Mouse (Mus musculus): ENCODE measurements around the gene Bcl2l15. TPM values are rescaled to one million over a fixed set of nuclear protein-coding genes. Genes with fewer than 3 reads are reported as not detected.
"Not testable (repeated sequence)": the region's sequence is repeated elsewhere in the genome, so short reads cannot be mapped to it uniquely, and the experiment has no call there.

Bcl2l15 gene
- polyA plus RNA-seq, 1 experiment from 2014 or later, result not detected

DNA sequence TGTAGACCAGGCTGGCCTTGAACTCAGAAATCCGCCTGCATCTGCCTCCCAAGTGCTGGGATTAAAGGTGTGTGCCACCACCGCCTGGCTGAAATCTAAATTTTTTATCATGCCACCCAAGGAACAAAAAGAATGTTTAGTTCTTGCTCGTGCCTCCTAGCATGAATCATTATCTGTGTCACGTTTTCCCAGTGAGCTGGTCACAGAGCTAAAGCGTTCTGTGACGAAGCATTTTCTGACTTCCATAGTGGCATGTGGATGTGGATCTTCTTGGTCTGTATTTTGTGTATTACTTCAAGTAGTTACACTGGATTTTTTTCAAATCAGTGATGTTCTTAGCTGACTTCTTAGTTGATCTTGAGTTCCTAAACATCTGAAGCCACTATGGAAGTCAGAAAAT, 21.4 kb upstream of the Bcl2l15 start:
- no peak overlapping the region for H3K9ac ChIP-seq (ENCODE audit: low read length)
- peaks cover 4% of the 10 kb centered on the region; the same call in 1 of the 2 replicates for H3K4me1 ChIP-seq (ENCODE audit: control insufficient read depth, insufficient read depth, low read length)
- H3K4me2 ChIP-seq (ENCODE audit: low read depth), result no peak overlapping the region
- no peak overlapping the region for H3K4me3 ChIP-seq (ENCODE audit: low read depth, low read length)
- no peaks in the 10 kb centered on the region for H3K9me3 ChIP-seq (ENCODE audit: control insufficient read depth, low read length)
- no peak for ATAC-seq (ENCODE audit: insufficient read depth, low FRiP score, low TSS enrichment)
- 87% methylated on average over 6 of the region's 6 CpGs for WGBS
- no peaks in the 10 kb centered on the region for H3K27me3 ChIP-seq (ENCODE audit: control insufficient read depth, insufficient read depth, low read length)
- H3K27ac ChIP-seq (ENCODE audit: low read depth, low read length), result no peak overlapping the region
- peaks cover 5% of the 10 kb centered on the region; the same call in 1 of the 2 replicates for H3K36me3 ChIP-seq (ENCODE audit: control insufficient read depth, insufficient read depth, low read length)
- DNase-seq (ENCODE audit: low spot score), result no peak

DNA sequence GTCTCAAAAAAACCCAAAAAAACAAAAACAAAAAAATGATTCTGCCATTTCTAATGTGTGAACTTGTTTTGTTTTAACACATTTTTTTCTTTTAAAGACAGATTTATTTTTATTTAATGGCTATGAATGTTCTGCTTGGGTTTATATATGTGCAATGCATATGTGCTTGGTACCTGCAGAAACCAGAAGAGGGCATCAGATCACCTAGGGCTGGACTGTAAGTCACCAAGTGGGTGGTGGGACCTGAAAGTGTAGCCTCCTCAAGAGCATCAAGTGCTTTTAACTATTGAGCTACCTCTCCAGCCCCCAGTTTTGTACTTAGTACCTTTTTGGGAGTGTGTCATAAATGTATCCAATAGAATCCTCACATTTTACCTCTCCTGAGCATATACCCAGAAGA, 4.9 kb upstream of the Bcl2l15 start:
- no peak overlapping the region for H3K27ac ChIP-seq (ENCODE audit: low read depth, low read length)
- DNase-seq (ENCODE audit: low spot score), result no peak
- no peaks in the 10 kb centered on the region for H3K36me3 ChIP-seq (ENCODE audit: control insufficient read depth, insufficient read depth, low read length)
- H3K9ac ChIP-seq (ENCODE audit: low read length), result no peak overlapping the region
- H3K4me2 ChIP-seq (ENCODE audit: low read depth), result no peak overlapping the region
- no peak for ATAC-seq (ENCODE audit: insufficient read depth, low FRiP score, low TSS enrichment)
- H3K4me1 ChIP-seq (ENCODE audit: control insufficient read depth, insufficient read depth, low read length), result no peaks in the 10 kb centered on the region
- no peak overlapping the region for H3K4me3 ChIP-seq (ENCODE audit: low read depth, low read length)
- no peaks in the 10 kb centered on the region for H3K27me3 ChIP-seq (ENCODE audit: control insufficient read depth, insufficient read depth, low read length)
- no peaks in the 10 kb centered on the region for H3K9me3 ChIP-seq (ENCODE audit: control insufficient read depth, low read length)

DNA sequence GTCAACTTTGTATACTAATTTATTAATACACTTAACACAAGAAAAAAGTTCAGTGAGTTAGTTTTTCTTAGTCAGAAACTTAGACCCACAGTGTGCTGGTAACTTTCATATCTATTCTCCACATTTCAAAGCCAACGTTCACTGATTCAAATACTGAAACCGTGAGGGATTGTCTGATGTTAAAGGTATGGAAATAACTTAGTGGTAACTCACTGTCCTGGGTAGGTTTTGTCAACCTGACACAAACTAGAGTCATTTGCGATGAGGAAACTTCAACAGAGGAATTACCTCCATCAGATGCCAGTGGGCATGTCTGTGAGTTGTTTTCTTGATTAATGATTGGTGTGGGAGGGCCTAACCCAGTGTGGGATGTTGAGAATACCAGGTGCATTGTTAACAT, 3.4 kb upstream of the Bcl2l15 start:
- no peak overlapping the region for H3K4me3 ChIP-seq (ENCODE audit: low read depth, low read length)
- no peak overlapping the region for H3K9ac ChIP-seq (ENCODE audit: low read length)
- no peak for DNase-seq (ENCODE audit: low spot score)
- ATAC-seq (ENCODE audit: insufficient read depth, low FRiP score, low TSS enrichment), result no peak
- H3K4me1 ChIP-seq (ENCODE audit: control insufficient read depth, insufficient read depth, low read length), result no peaks in the 10 kb centered on the region
- 92% methylated on average over 3 of the region's 3 CpGs for WGBS
- H3K27me3 ChIP-seq (ENCODE audit: control insufficient read depth, insufficient read depth, low read length), result no peaks in the 10 kb centered on the region
- H3K27ac ChIP-seq (ENCODE audit: low read depth, low read length), result no peak overlapping the region
- H3K4me2 ChIP-seq (ENCODE audit: low read depth), result no peak overlapping the region
- H3K36me3 ChIP-seq (ENCODE audit: control insufficient read depth, insufficient read depth, low read length), result no peaks in the 10 kb centered on the region
- no peaks in the 10 kb centered on the region for H3K9me3 ChIP-seq (ENCODE audit: control insufficient read depth, low read length)

DNA sequence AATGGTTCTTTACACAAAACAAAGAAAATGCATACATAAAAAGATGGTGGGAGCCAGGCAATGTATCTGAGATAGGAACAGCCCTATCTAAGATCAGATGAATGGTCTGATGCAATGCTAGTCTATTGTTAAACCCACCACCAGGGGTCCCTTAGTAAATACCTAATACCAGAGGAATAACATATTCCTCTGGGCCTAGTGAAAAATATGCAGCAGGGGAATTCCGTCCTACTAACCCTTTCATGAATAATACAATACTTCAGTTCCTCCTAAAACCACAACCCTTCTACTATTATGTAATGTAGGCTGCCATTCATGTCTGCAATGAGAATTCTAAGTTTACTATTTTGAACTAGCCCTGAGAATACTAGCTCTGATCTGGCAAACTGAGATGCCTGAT, 1.7 kb upstream of the Bcl2l15 start:
- H3K36me3 ChIP-seq (ENCODE audit: control insufficient read depth, insufficient read depth, low read length); H3K27me3 ChIP-seq (ENCODE audit: control insufficient read depth, insufficient read depth, low read length); ATAC-seq (ENCODE audit: insufficient read depth, low FRiP score, low TSS enrichment); H3K4me3 ChIP-seq (ENCODE audit: low read depth, low read length); H3K27ac ChIP-seq (ENCODE audit: low read depth, low read length); H3K4me2 ChIP-seq (ENCODE audit: low read depth); H3K4me1 ChIP-seq (ENCODE audit: control insufficient read depth, insufficient read depth, low read length); H3K9me3 ChIP-seq (ENCODE audit: control insufficient read depth, low read length); H3K9ac ChIP-seq (ENCODE audit: low read length); DNase-seq (ENCODE audit: low spot score): not testable (repeated sequence)
- 71% methylated on average over 1 of the region's 1 CpGs for WGBS

DNA sequence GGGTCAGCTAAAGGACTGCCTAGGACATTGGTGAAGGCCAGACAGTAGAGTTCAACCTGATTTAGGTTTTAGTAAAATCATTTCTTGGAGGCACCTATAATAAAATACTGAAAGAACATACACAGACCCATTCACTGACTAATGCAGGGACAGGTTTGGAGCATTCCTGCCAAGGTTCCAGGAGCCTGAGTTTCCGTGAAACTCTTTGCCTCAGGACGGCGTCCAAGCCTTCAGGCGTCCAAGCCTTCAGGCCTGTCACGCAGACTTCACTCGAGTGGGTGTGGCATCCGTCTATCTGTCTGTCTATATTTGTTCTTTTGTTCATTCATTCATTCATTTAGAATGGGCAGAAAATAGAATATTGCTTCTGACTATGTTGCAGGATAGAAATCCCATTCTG, 1.3 kb upstream of the Bcl2l15 start:
- ATAC-seq (ENCODE audit: insufficient read depth, low FRiP score, low TSS enrichment) (no peak), DNase-seq (ENCODE audit: low spot score) (no peak)
- 89% methylated on average over 7 of the region's 7 CpGs for WGBS
- H3K9ac ChIP-seq (ENCODE audit: low read length), result no peak overlapping the region
- no peaks in the 10 kb centered on the region for H3K36me3 ChIP-seq (ENCODE audit: control insufficient read depth, insufficient read depth, low read length)
- H3K4me3 ChIP-seq (ENCODE audit: low read depth, low read length), result no peak overlapping the region
- H3K27ac ChIP-seq (ENCODE audit: low read depth, low read length), result no peak overlapping the region
- no peaks in the 10 kb centered on the region for H3K4me1 ChIP-seq (ENCODE audit: control insufficient read depth, insufficient read depth, low read length)
- no peaks in the 10 kb centered on the region for H3K9me3 ChIP-seq (ENCODE audit: control insufficient read depth, low read length)
- H3K27me3 ChIP-seq (ENCODE audit: control insufficient read depth, insufficient read depth, low read length), result no peaks in the 10 kb centered on the region
- no peak overlapping the region for H3K4me2 ChIP-seq (ENCODE audit: low read depth)

DNA sequence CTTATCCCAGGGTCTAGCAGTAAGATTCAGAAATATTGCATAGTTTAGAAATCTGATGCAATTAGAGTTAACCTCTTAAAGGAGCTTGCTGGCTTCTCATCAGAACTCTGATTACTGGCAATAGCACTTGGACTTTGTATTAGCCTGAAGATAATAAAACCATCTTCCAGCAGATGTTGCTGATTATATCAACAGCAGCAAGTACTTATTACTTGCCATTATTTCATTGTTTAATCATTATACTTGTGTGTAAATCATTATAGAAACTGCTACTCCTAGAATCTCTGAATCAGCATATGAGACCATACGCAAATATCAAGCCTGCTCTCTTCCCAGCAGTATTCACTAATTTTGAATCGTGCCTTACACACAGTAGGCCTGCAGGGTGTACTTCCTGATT, 1.6 kb downstream of the Bcl2l15 start:
- H3K4me3 ChIP-seq (ENCODE audit: low read depth, low read length), result no peak overlapping the region
- H3K36me3 ChIP-seq (ENCODE audit: control insufficient read depth, insufficient read depth, low read length), result no peaks in the 10 kb centered on the region
- H3K9me3 ChIP-seq (ENCODE audit: control insufficient read depth, low read length), result no peaks in the 10 kb centered on the region
- H3K9ac ChIP-seq (ENCODE audit: low read length), result no peak overlapping the region
- H3K4me2 ChIP-seq (ENCODE audit: low read depth), result no peak overlapping the region
- DNase-seq (ENCODE audit: low spot score), result no peak
- no peak overlapping the region for H3K27ac ChIP-seq (ENCODE audit: low read depth, low read length)
- 91% methylated on average over 2 of the region's 2 CpGs for WGBS
- ATAC-seq (ENCODE audit: insufficient read depth, low FRiP score, low TSS enrichment), result no peak
- no peaks in the 10 kb centered on the region for H3K27me3 ChIP-seq (ENCODE audit: control insufficient read depth, insufficient read depth, low read length)
- H3K4me1 ChIP-seq (ENCODE audit: control insufficient read depth, insufficient read depth, low read length), result no peaks in the 10 kb centered on the region

DNA sequence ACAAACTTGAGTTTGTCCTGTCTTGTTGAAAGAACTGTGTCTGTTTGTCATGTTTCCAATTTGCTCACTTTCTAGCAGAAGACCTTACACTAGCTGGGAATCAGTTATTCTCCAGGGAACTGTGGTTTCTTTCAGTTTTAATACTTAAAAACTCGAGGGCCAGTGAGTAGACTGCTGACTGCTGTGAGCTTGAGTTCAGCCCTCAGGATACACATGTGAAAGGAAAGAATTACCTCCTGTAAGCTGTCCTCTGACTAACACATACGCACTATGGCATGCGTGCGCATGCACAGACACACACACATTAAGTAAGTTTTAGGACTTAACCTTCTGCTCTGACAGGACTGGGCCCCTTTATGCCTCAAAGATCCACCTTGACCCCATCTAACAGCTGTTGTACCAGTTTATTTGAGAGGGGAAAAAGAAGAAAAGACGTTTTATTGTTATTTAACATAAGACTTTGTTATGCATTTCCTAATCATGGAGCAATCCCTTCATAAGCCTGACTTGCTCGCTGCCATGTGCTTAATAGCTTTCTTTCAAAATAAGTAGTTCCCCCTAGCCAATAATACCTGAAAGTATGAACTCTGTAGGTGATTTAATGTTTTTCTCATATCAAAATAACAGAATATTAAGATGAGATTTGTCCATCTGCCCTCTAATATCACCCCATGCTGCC, 3.0 kb downstream of the Bcl2l15 start:
- ATAC-seq (ENCODE audit: insufficient read depth, low FRiP score, low TSS enrichment) (no peak), DNase-seq (ENCODE audit: low spot score) (no peak)
- Histone ChIP-seq H3K36me3 (ENCODE audit: control insufficient read depth, insufficient read depth, low read length) (no peaks in the 10 kb centered on the region), H3K4me2 (ENCODE audit: low read depth) (no peak overlapping the region), H3K4me3 (ENCODE audit: low read depth, low read length) (no peak overlapping the region), H3K27me3 (ENCODE audit: control insufficient read depth, insufficient read depth, low read length) (no peaks in the 10 kb centered on the region), H3K9ac (ENCODE audit: low read length) (no peak overlapping the region), H3K9me3 (ENCODE audit: control insufficient read depth, low read length) (no peaks in the 10 kb centered on the region), H3K4me1 (ENCODE audit: control insufficient read depth, insufficient read depth, low read length) (no peaks in the 10 kb centered on the region), H3K27ac (ENCODE audit: low read depth, low read length) (no peak overlapping the region)
- WGBS, result 83% methylated on average over 6 of the region's 6 CpGs

DNA sequence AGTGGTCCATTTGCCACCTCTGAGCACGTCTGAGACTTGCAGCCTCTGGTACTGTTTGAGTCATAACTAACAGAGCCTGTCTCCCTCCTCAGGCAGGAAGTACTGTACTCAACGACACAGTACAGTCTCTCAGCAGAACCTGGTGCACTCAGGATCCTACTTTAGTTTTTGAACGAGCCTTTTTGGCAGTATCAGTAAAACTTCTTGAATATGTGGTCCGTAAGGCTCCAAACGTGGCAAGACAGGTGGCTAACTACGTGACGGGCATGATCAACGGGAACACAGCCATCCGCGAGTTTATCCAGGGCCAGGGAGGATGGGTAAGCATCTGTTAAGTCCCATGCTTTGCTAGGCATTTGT, 3.5 kb downstream of the Bcl2l15 start:
- H3K36me3 ChIP-seq (ENCODE audit: control insufficient read depth, insufficient read depth, low read length), result no peaks in the 10 kb centered on the region
- DNase-seq (ENCODE audit: low spot score) (no peak), ATAC-seq (ENCODE audit: insufficient read depth, low FRiP score, low TSS enrichment) (no peak)
- H3K27me3 ChIP-seq (ENCODE audit: control insufficient read depth, insufficient read depth, low read length), result no peaks in the 10 kb centered on the region
- no peaks in the 10 kb centered on the region for H3K9me3 ChIP-seq (ENCODE audit: control insufficient read depth, low read length)
- H3K4me2 ChIP-seq (ENCODE audit: low read depth), result no peak overlapping the region
- H3K4me1 ChIP-seq (ENCODE audit: control insufficient read depth, insufficient read depth, low read length), result no peaks in the 10 kb centered on the region
- no peak overlapping the region for H3K27ac ChIP-seq (ENCODE audit: low read depth, low read length)
- H3K4me3 ChIP-seq (ENCODE audit: low read depth, low read length), result no peak overlapping the region
- H3K9ac ChIP-seq (ENCODE audit: low read length), result no peak overlapping the region
- WGBS, result 85% methylated on average over 10 of the region's 10 CpGs

DNA sequence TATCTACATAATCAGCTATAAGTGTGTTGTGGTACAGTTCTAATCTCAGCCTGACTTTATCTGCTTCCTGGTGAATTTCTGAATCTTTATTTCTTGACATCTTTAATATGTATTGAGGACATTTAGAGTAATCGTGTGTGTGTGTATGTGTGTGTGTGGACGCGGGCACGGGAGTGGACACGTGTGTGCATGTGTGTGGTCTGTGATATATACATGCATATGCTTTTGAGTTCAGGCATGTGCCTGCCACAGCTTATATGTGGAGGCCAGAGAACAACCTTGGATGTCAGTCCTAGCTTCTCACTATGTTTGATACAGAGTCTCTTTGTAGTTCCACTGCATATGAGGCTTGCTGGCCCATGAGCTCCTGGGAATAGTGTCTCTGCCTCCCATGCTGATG, 4.1 kb downstream of the Bcl2l15 start:
- Histone ChIP-seq H3K27me3 (ENCODE audit: control insufficient read depth, insufficient read depth, low read length) (no peaks in the 10 kb centered on the region), H3K4me3 (ENCODE audit: low read depth, low read length) (no peak overlapping the region), H3K4me1 (ENCODE audit: control insufficient read depth, insufficient read depth, low read length) (no peaks in the 10 kb centered on the region), H3K27ac (ENCODE audit: low read depth, low read length) (no peak overlapping the region), H3K9me3 (ENCODE audit: control insufficient read depth, low read length) (no peaks in the 10 kb centered on the region), H3K36me3 (ENCODE audit: control insufficient read depth, insufficient read depth, low read length) (no peaks in the 10 kb centered on the region), H3K4me2 (ENCODE audit: low read depth) (no peak overlapping the region), H3K9ac (ENCODE audit: low read length) (no peak overlapping the region)
- DNase-seq (ENCODE audit: low spot score) (no peak), ATAC-seq (ENCODE audit: insufficient read depth, low FRiP score, low TSS enrichment) (no peak)
- WGBS, result 97% methylated on average over 5 of the region's 5 CpGs
